Mouse (Mus musculus): Measurements from ENCODE around the gene Trak1. TPM values are rescaled to one million over a fixed set of nuclear protein-coding genes. Genes with fewer than 3 reads are reported as not detected.
A peak's percentile ranks its signal among the peaks of the same experiment; 100 is the strongest.
"Not testable (repeated sequence)": the region's sequence is repeated elsewhere in the genome, so short reads cannot be mapped to it uniquely, and the experiment has no call there.

Trak1 gene
- total RNA-seq, 2 experiments from 2014 or later, result 305 to 315 TPM

DNA sequence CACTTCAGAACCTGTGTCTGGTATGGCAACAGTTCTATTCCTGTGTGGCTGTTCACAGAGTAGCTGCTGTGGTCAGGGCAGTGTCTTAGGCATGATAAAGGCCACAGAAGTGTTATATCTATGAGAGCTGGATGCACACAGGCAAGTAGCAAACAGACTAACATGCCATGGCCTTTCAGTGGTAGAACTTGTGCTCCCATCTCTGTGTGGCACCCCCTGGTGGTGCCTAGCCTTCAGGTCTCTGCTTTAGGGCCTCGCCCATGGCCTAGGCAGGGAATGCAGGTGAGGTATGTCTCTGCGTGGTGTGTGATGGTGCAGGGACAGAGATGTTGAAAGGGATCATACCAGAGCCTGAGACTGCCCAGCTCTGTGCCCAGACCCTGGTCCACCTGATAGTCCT lies 148.1 kb downstream of the Trak1 start:
- peak in 1 of 2 experiments; percentile 35 for DNase-seq
- intact Hi-C loops (cut with DNase I), result no loop called here

DNA sequence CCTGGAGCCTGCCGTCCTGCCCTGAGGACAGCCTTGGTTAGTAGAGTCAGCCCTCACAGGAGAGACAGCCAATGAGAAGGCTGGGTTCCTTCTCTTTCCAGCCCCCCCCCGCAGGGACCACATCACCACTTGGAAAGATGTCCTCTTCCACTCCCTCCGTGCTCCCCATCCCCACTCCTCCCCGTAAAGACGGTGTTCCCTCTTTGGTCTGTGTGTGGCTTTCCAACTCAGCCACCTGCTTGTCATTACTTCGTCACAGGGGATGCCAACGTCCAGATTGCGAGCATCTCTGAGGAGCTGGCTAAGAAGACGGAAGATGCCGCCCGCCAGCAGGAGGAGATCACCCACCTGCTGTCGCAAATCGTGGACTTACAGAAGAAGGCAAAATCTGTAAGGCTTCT lies 149.1 kb downstream of the Trak1 start:
- DNase-seq, result no peak
- intact Hi-C loops (cut with DNase I), result no loop called here

DNA sequence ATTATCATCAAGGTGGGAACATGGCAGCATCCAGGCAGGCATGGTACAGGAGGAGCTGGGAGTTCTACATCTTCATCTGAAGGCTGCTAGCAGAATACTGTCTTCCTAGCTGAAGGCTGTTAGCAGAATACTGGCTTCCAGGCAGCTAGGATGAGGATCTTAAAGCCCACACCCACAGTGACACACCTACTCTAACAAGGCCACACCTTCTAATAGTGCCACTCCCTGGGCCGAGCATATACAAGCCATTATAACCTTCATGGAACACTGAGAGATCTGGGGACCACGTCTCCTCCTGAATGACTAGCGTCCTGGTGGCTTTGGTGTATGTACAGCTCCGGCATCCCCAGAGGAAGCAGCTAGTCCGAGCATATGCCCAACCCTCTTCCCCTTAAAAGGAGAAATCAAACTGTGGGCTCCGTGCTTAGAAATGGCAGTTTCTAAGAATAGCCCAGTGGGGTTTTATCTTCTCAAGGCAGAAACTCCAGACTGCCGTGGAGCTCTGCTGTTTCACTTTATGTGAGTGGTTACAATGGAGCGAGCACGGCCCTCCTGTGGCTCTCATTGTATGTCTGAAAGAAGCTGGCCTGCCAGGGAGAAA lies 155.1 kb downstream of the Trak1 start:
- intact Hi-C loops (cut with DNase I); DNase-seq: not testable (repeated sequence)

GRCm38 (mm10) chr9:121454891-121455290 lies 157.6 kb downstream of the Trak1 start:
- DNase-seq, result no peak
- intact Hi-C loops (cut with DNase I), result loop anchor here (2.0 to 5.0 kb wide), 3 partner anchors 62 to 203 kb away; partner anchors contain the start of gene Ulk4

GRCm38 (mm10) chr9:121456739-121457515 lies 159.6 kb downstream of the Trak1 start:
- intact Hi-C loops (cut with DNase I), result loop anchor here (5.0 kb wide), 2 partner anchors 180 to 205 kb away; partner anchors contain the start of gene Ulk4
- peak in 1 of 2 experiments; percentile 31 for DNase-seq

GRCm38 (mm10) chr9:121458466-121458865 lies 161.2 kb downstream of the Trak1 start:
- intact Hi-C loops (cut with DNase I), result loop anchor here (5.0 kb wide), 2 partner anchors 181 to 206 kb away; partner anchors contain the start of gene Ulk4
- peak; percentile 52 to 60 for DNase-seq

GRCm38 (mm10) chr9:121459950-121460349 lies 162.6 kb downstream of the Trak1 start:
- intact Hi-C loops (cut with DNase I), result loop anchor here (5.0 kb wide), 2 partner anchors 183 to 208 kb away; partner anchors contain the start of gene Ulk4
- no peak for DNase-seq

DNA sequence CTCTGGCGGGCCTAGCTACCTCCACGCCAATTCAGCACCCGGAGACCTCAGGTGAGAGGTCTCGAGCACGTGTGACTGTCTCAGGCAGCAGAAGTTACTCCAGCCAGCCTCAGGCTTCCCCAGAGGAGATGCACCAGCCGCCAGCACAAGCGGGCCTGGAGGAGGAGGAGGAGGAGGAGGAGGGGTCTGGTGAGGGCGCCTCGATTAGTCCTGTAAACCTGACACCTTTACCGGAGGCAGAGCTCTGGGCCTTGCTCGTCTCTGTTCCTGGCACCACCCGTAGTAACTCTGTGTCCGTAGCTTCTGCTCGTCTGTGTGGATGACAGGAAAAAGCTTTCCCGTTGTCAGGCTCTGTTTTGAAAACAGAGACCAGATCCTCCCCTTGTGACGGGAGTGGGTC lies 163.2 kb downstream of the Trak1 start:
- intact Hi-C loops (cut with DNase I), result no loop called here
- DNase-seq, result no peak

DNA sequence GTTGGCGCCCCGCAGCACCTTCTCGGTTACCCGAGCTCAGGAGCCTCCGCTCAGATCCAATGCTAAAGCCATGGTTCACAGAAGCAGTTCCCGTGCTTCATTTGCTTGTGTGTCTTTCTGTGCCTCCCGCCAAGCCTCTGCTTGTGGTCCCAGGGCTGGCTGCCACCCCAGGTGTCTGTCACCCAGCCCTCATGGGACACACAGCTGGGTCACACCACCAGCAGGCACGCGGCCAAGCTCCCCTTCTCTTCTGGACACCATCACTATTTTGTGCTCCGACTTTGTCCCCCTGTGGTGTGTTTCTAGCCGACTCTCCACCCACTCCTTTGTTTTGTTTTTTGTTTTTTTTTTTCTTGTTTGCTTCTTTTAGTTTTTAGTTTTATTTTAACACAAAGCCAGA lies 170.2 kb downstream of the Trak1 start:
- DNase-seq, result peak in 1 of 2 experiments; percentile 26
- intact Hi-C loops (cut with DNase I), result no loop called here

DNA sequence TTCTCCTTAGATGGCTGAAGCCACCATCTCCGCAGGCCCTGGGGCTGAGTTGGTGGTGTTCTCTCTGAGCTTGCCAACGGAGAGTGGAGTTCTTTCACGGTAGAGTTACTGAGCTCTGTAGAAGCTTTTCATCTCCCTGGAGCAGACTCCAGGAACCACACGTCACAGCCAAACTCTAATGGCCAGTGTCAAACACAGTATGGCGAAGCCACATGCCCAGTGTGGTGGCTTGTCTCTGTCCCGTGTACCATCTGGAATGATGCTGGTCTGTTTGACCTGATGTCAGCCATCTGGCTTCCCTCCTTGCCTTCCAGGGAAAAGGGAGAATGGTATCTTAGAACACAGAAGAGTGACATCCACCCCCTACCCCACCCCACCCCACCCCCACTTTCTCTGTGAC lies 172.4 kb downstream of the Trak1 start:
- intact Hi-C loops (cut with DNase I), result no loop called here

DNA sequence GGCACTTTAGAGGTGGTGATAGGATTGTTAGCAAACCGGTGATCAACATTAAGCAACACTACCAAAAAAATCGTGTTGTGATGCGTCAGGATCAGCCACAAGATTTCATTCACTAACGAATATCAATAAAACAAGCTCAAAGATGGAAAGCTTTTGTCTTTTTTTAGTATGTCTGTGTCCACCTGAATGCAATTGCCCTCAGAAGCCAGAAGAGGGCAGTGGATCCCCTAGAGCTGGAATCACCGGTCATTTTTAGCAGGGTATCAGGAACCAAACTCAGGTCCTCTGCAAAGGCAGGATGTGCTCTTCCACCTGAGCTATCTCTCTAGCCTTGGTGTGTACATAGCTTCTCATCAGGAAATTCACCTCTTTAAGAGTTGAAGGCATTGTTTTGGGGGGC lies 177.5 kb downstream of the Trak1 start:
- intact Hi-C loops (cut with DNase I), result no loop called here
- DNase-seq, result no peak

More for the DNA sequence above, 172.4 kb downstream of the Trak1 start:
- no peak for DNase-seq

DNA sequence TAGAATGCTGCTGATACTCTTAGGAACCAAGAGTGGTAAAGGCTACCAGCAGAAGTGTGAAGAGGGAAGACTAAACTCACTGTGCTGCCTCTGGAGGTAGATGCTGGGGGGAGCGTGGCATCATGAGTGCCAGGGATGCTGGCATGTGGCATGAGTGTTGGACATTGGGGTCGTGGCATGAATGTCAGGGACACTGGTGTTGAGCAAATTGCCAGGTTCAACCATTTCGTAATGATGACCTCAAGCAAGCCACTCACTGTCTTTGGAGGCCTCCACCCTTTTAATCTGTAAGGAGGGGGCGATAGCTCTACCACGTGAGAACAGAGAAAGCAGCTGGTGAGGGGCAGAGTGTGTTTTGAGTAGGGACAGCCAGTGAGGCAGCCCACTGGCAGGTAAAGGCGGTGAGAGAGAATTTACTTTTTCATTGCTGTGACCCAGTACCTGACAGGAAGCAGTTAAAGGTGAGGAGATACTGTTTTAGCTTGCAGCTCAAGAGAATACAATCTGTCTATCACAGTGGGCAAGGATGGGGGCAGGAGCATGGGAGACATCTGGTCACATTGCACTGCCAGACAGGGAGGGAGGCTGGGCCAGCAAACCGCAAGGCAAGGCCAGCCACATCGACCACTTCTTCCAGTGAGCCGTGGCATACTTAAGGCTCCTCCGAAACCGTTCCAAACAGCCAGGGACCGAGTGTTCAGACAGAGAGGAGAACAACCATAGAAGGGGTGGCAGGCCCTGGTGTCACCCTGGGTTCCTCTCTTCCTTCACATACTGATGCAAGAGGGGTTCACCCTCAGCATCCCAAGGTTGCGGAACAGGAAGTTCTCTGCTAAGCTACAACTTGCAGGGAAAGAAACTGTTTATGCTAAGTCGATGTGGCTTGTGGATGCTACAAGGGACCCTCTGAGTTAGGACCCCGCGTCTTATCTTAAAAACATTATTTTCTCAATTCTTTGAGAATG lies 178.5 kb downstream of the Trak1 start:
- no peak for DNase-seq
- intact Hi-C loops (cut with DNase I), result loop anchor here (2.0 kb wide), 2 partner anchors 203 to 227 kb away; no protein-coding TSS in a partner anchor

- DNase-seq, result peak; percentile 73 to 81
- intact Hi-C loops (cut with DNase I), result loop anchor here (2.0 kb wide), 2 partner anchors 201 to 229 kb away; no protein-coding TSS in a partner anchor
Measured at GRCm38 (mm10) chr9:121477305-121477911, 180.1 kb downstream of the Trak1 start.

DNA sequence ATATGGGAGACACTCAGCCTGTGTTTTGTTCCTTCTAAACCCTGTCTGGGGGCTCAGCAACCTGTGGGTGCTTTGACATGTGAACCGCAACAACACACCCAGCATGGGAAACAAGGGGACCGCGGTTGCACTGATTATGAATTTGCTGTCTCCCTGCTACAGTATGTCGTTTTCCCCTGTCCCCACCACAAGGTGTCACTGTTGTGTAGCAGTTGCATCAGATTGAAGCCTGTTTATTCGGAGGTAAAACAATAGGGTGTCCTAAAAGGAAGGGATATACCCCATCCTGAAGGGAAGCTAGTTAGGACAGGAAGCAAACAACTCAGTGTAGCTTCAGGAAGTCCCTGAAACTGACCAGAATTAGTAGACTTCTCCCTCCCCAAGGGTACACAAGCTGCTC lies 182.2 kb downstream of the Trak1 start:
- DNase-seq, result peak; percentile 61
- intact Hi-C loops (cut with DNase I), result loop anchor here (1.0 kb wide), 1 partner anchor 126 kb away; no protein-coding TSS in a partner anchor

DNA sequence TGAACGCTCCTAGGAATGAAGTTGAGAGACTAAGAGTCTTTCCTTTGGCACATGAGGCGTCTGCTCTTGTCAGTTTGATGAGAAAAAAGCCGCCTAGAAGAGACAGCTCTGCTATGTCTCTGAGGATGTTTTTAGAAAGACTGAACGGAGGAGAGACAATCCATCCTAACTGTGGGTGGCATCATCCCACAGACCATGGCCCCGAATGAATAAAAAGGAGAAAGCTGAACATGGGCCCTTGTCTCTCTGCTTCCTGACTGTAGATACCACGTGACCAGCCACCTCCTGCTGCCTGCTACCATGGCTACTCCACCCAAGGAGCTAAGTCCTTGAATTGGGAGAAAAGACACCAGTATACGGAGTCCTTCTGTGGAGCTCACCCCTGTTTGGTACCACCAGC lies 189.9 kb downstream of the Trak1 start:
- no peak for DNase-seq
- intact Hi-C loops (cut with DNase I), result no loop called here

DNA sequence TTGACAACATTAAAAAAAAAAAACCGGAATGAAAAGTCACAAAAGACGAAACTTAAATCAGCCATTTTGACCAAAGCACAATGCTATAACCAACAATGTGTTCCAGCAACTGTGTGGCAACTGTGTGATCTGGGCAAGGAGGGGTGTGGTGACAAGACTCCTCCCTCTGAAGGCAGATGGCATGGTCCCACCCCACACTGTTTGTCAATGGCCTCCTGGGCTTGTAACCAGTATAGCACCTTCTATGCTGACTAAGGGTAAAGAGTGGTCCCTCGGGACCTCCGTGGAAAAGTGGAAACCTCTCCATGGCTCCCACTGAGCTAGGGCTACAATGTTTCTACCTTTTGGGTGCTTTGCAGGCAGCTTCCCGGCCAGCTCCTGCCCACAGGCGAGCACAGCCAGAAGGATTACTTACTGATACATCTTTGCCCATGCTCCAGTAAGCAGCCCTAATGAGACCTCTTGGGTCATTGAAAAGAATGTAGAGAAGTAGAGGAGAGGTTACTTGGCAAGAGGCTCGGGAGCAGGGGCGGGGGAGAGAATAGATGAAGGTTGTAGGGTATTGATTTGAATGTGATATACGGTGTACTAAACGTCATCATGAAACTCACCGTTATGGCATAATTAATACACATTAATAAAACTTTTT lies 194.4 kb downstream of the Trak1 start:
- intact Hi-C loops (cut with DNase I), result no loop called here
- DNase-seq, result no peak

GRCm38 (mm10) chr9:121494006-121494767 lies 196.9 kb downstream of the Trak1 start:
- DNase-seq, result no peak
- intact Hi-C loops (cut with DNase I), result no loop called here

DNA sequence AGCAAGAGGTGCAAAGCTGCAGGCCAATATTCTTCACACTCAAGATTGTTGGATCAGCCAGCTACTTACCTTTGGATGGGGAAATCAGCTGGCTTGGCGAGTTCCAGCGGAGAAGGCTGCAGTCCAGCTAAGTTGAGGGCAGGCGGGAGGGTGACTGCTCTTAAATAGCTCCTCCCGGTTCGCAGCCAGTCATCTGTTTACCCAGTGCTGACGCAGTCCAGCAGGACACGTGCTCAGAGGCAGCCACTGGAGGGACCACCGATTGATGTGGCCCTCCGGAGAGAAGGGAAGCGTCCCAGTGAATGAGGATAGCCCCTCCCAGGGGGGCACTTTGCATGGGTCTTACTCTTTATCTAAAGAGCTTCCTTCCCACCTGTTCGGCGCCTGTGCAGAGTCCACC lies 198.2 kb downstream of the Trak1 start, which contains the start of gene Cck:
Gene Cck, minus strand, starts transcription at position 166 of the 400 bp plus-strand sequence.
- intact Hi-C loops (cut with DNase I), result loop anchor here (5.0 kb wide), 1 partner anchor 57 kb away; no protein-coding TSS in a partner anchor
- peak; percentile 27 to 28 for DNase-seq

Measured in heart, postnatal 36 days (tissue).